ENCODE assay signal across 8 mouse cellular contexts in genomic region chr19:12795110-12795509, GRCm38 (mm10). TPM values are rescaled to one million over a fixed set of nuclear protein-coding genes. Genes with fewer than 3 reads are reported as not detected.
A peak's percentile ranks its signal among the peaks of the same experiment; 100 is the strongest.
DNase-seq lines count a peak whose midpoint lies in the region; ATAC-seq and TF ChIP-seq lines count a peak whose summit lies in the region.

No protein-coding gene starts in this region.

- no peak for TF ChIP-seq POLR2A in liver, adult 2 months (IDR thresholded peaks at IDR 0.05; ENCODE audit: extremely low read depth, insufficient read depth, low read length)

- DNase-seq in liver, adult 2 months (ENCODE audit: extremely low read depth, low read depth, low spot score) = no peak
- DNase-seq in liver = no peak
- no peak for DNase-seq in embryonic facial prominence, embryonic 11.5 days (ENCODE audit: low spot score)
- DNase-seq in midbrain, postnatal 0 days (ENCODE audit: low spot score) = no peak
- DNase-seq in right cerebral cortex, postnatal 36 days (ENCODE audit: low spot score in 2 of 2) = no peak
- no peak for DNase-seq in gastrocnemius, adult 8-10 months (ENCODE audit: low spot score in 2 of 2)
- DNase-seq in spleen, adult 12 weeks (ENCODE audit: low spot score) = no peak

- peak overlapping the region; percentile 16; the same call in 1 of the 2 replicates for H3K4me2 ChIP-seq in embryonic facial prominence, embryonic 11.5 days (ENCODE audit: low read depth, low read length)
- peak overlapping the region; percentile 54 for H3K4me2 ChIP-seq in hindbrain, embryonic 16.5 days (ENCODE audit: low read length)
- peak overlapping the region; percentile 66 for H3K4me2 ChIP-seq in midbrain, postnatal 0 days (ENCODE audit: low read depth, low read length, poor library complexity, severe bottlenecking)

- H3K9me3 ChIP-seq in embryonic facial prominence, embryonic 11.5 days (replicated peaks; ENCODE audit: control insufficient read depth, low read length) = no peaks in the 10 kb centered on the region
- H3K9me3 ChIP-seq in hindbrain, embryonic 16.5 days (ENCODE audit: control insufficient read depth, low read length) = no peaks in the 10 kb centered on the region
- H3K9me3 ChIP-seq in midbrain, postnatal 0 days (ENCODE audit: low read length) = no peaks in the 10 kb centered on the region

- peaks cover 9% of the 10 kb centered on the region for H3K4me1 ChIP-seq in liver, adult 2 months (ENCODE audit: control insufficient read depth, insufficient read depth, low read length)
- no peaks in the 10 kb centered on the region for H3K4me1 ChIP-seq in embryonic facial prominence, embryonic 11.5 days (ENCODE audit: control insufficient read depth, insufficient read depth, low read length)
- peaks cover 7% of the 10 kb centered on the region for H3K4me1 ChIP-seq in hindbrain, embryonic 16.5 days (ENCODE audit: control insufficient read depth, insufficient read depth, low read depth, low read length)
- no peaks in the 10 kb centered on the region for H3K4me1 ChIP-seq in midbrain, postnatal 0 days (ENCODE audit: insufficient read depth, low read length)

- ATAC-seq in embryonic facial prominence, embryonic 11.5 days (replicated peaks; ENCODE audit: insufficient number of reproducible peaks, low FRiP score, low TSS enrichment, low read depth) = peak; percentile 22
- peak; percentile 46 for ATAC-seq in hindbrain, embryonic 16.5 days
- peak; percentile 26 for ATAC-seq in midbrain, postnatal 0 days (ENCODE audit: low FRiP score)

- H3K4me3 ChIP-seq in liver, adult 2 months (ENCODE audit: insufficient read depth, low read depth, low read length) = peak overlapping the region; percentile 100
- peak overlapping the region; percentile 92 for H3K4me3 ChIP-seq in embryonic facial prominence, embryonic 11.5 days (ENCODE audit: low read depth, low read length)
- H3K4me3 ChIP-seq in hindbrain, embryonic 16.5 days (ENCODE audit: low read length) = peak overlapping the region; percentile 95
- H3K4me3 ChIP-seq in midbrain, postnatal 0 days (ENCODE audit: low read depth, low read length) = peak overlapping the region; percentile 74

- no peak for TF ChIP-seq CTCF in liver, adult 2 months (IDR thresholded peaks at IDR 0.05; ENCODE audit: low read depth, low read length)
- no peak for TF ChIP-seq CTCF in midbrain, postnatal 0 days (IDR thresholded peaks at IDR 0.05)

- peak overlapping the region; percentile 100 for H3K27ac ChIP-seq in liver, adult 2 months (replicated peaks; ENCODE audit: insufficient read depth, low read depth, low read length)
- peak overlapping the region; percentile 100 for H3K27ac ChIP-seq in embryonic facial prominence, embryonic 11.5 days (replicated peaks; ENCODE audit: low read depth, low read length)
- H3K27ac ChIP-seq in hindbrain, embryonic 16.5 days (ENCODE audit: low read depth, low read length) = peak overlapping the region; percentile 97
- H3K27ac ChIP-seq in midbrain, postnatal 0 days (ENCODE audit: low read depth, low read length) = peak overlapping the region; percentile 100

- H3K36me3 ChIP-seq in liver, adult 2 months (ENCODE audit: control insufficient read depth, insufficient read depth, low read length) = no peaks in the 10 kb centered on the region
- H3K36me3 ChIP-seq in embryonic facial prominence, embryonic 11.5 days (replicated peaks; ENCODE audit: control insufficient read depth, insufficient read depth, low read depth, low read length) = no peaks in the 10 kb centered on the region
- no peaks in the 10 kb centered on the region for H3K36me3 ChIP-seq in hindbrain, embryonic 16.5 days (ENCODE audit: control insufficient read depth, insufficient read depth, low read length)
- H3K36me3 ChIP-seq in midbrain, postnatal 0 days (ENCODE audit: insufficient read depth, low read length) = no peaks in the 10 kb centered on the region

- WGBS in liver, adult 2 months = under 1% methylated on average over 49 of the region's 63 CpGs
- WGBS in embryonic facial prominence, embryonic 11.5 days = 0% methylated on average over 20 of the region's 63 CpGs
- WGBS in hindbrain, embryonic 16.5 days = 0% methylated on average over 25 of the region's 63 CpGs
- WGBS in midbrain, postnatal 0 days = 0% methylated on average over 14 of the region's 63 CpGs

- H3K79me2 ChIP-seq in liver, adult 2 months (ENCODE audit: control insufficient read depth, insufficient read depth, low read length) = no peaks in the 10 kb centered on the region; the same call in 1 of the 2 replicates

- H3K27me3 ChIP-seq in liver, adult 2 months (ENCODE audit: control insufficient read depth, insufficient read depth, low read length) = no peaks in the 10 kb centered on the region
- no peaks in the 10 kb centered on the region for H3K27me3 ChIP-seq in embryonic facial prominence, embryonic 11.5 days (ENCODE audit: control insufficient read depth, insufficient read depth, low read length)
- no peaks in the 10 kb centered on the region for H3K27me3 ChIP-seq in hindbrain, embryonic 16.5 days (replicated peaks; ENCODE audit: control insufficient read depth, insufficient read depth, low read length)
- no peaks in the 10 kb centered on the region for H3K27me3 ChIP-seq in midbrain, postnatal 0 days (ENCODE audit: insufficient read depth, low read length)

- H3K9ac ChIP-seq in liver, adult 2 months (ENCODE audit: low read depth, low read length) = peak overlapping the region; percentile 99
- H3K9ac ChIP-seq in embryonic facial prominence, embryonic 11.5 days (replicated peaks; ENCODE audit: low read length) = peak overlapping the region; percentile 98
- H3K9ac ChIP-seq in hindbrain, embryonic 16.5 days (ENCODE audit: low read depth, low read length) = peak overlapping the region; percentile 98
- H3K9ac ChIP-seq in midbrain, postnatal 0 days (replicated peaks; ENCODE audit: low read length, poor library complexity, severe bottlenecking) = peak overlapping the region; percentile 95

RNA-seq across cellular contexts. Expression of gene Zfp91, which starts 0.8 kb away (rescaled TPM):
- total RNA-seq in liver, adult 2 months (2014; rRNA removed) = 35.2 and 38.7 TPM in 2 replicates
- 11.8 and 12.3 TPM in 2 replicates for polyA plus RNA-seq in liver, adult 2 months (2012; rRNA removed)
- polyA plus RNA-seq in embryonic facial prominence, embryonic 11.5 days (2014; fragmentation: Nextera tagmentation; extraction: Ambion mirVana) = 10.5 and 11.0 TPM in 2 replicates
- 10.5 TPM in 2 replicates for polyA plus RNA-seq in hindbrain, embryonic 16.5 days (2015; fragmentation: Nextera tagmentation; extraction: Ambion mirVana)
- total RNA-seq in midbrain, postnatal 0 days (2014; rRNA removed) = 52.5 and 56.5 TPM in 2 replicates
- polyA plus RNA-seq in midbrain, postnatal 0 days (2015; fragmentation: Nextera tagmentation; extraction: Ambion mirVana) = 10.4 and 12.8 TPM in 2 replicates
- total RNA-seq in gastrocnemius, adult 8-10 months (2022) = 100 to 1,000 TPM; 130 to 182 (median 149) TPM

RNA-seq across cellular contexts. Expression of gene Lpxn, which starts 0.9 kb away (rescaled TPM):
- total RNA-seq in liver, adult 2 months (2014; rRNA removed) = 2.6 and 4.4 TPM in 2 replicates
- 0.92 and 1.2 TPM in 2 replicates for polyA plus RNA-seq in liver, adult 2 months (2012; rRNA removed)
- 0.77 and 0.80 TPM in 2 replicates for polyA plus RNA-seq in embryonic facial prominence, embryonic 11.5 days (2014; fragmentation: Nextera tagmentation; extraction: Ambion mirVana)
- polyA plus RNA-seq in hindbrain, embryonic 16.5 days (2015; fragmentation: Nextera tagmentation; extraction: Ambion mirVana) = 0.84 and 1.2 TPM in 2 replicates
- total RNA-seq in midbrain, postnatal 0 days (2014; rRNA removed) = 1.0 and 1.9 TPM in 2 replicates
- polyA plus RNA-seq in midbrain, postnatal 0 days (2015; fragmentation: Nextera tagmentation; extraction: Ambion mirVana) = 0.77 and 0.96 TPM in 2 replicates
- total RNA-seq in gastrocnemius, adult 8-10 months (2022) = under 1 TPM in 3 of 4 experiments, not detected in 1; 0.17 to 0.27 (median 0.22) TPM

RNA-seq across cellular contexts. Expression of gene Cntf, which starts 29.7 kb away (rescaled TPM):
- 1.4 and 3.0 TPM in 2 replicates for total RNA-seq in liver, adult 2 months (2014; rRNA removed)
- 0.66 TPM in 2 replicates for polyA plus RNA-seq in liver, adult 2 months (2012; rRNA removed)
- polyA plus RNA-seq in embryonic facial prominence, embryonic 11.5 days (2014; fragmentation: Nextera tagmentation; extraction: Ambion mirVana) = 0.22 and 0.77 TPM in 2 replicates
- 0.97 and 1.3 TPM in 2 replicates for polyA plus RNA-seq in hindbrain, embryonic 16.5 days (2015; fragmentation: Nextera tagmentation; extraction: Ambion mirVana)
- total RNA-seq in midbrain, postnatal 0 days (2014; rRNA removed) = 1.2 and 1.5 TPM in 2 replicates
- 0.72 and 1.0 TPM in 2 replicates for polyA plus RNA-seq in midbrain, postnatal 0 days (2015; fragmentation: Nextera tagmentation; extraction: Ambion mirVana)
- 1 to 10 TPM in 3 of 4 experiments, under 1 TPM in 1; 0.92 to 2.5 (median 1.8) TPM for total RNA-seq in gastrocnemius, adult 8-10 months (2022)

RNA-seq across cellular contexts. Expression of gene Gm5244, which starts 51.4 kb away (rescaled TPM):
- not detected in 2 replicates for total RNA-seq in liver, adult 2 months (2014; rRNA removed)
- polyA plus RNA-seq in liver, adult 2 months (2012; rRNA removed) = not detected in 2 replicates
- polyA plus RNA-seq in embryonic facial prominence, embryonic 11.5 days (2014; fragmentation: Nextera tagmentation; extraction: Ambion mirVana) = not detected in 2 replicates
- not detected in 2 replicates for polyA plus RNA-seq in hindbrain, embryonic 16.5 days (2015; fragmentation: Nextera tagmentation; extraction: Ambion mirVana)
- not detected in 2 replicates for total RNA-seq in midbrain, postnatal 0 days (2014; rRNA removed)
- polyA plus RNA-seq in midbrain, postnatal 0 days (2015; fragmentation: Nextera tagmentation; extraction: Ambion mirVana) = not detected in 2 replicates
- not detected for total RNA-seq in gastrocnemius, adult 8-10 months (2022)

Comparison
In these comparisons a context has a peak if more than half of its experiments do, and no peak if none do; other contexts are left out.
1. H3K4me2 ChIP-seq: peak in every context shown above with its lines; median percentile 66 in midbrain, postnatal 0 days; 54 in hindbrain, embryonic 16.5 days; 16 in embryonic facial prominence, embryonic 11.5 days.